Mouse (Mus musculus) megakaryocyte, embryonic 14.5 days (primary cell): ENCODE results near the gene Gm7029. TPM values are rescaled to one million over a fixed set of nuclear protein-coding genes. Genes with fewer than 3 reads are reported as not detected.

Source experiments
- H3K27me3 ChIP-seq: replicated peaks from 2 replicates; pipeline ENCODE3; 2012; ENCODE audit warnings: inconsistent platforms
- H3K36me3 ChIP-seq: replicated peaks from 2 replicates; pipeline ENCODE3; 2012; ENCODE audit warnings: low read length, inconsistent platforms, mixed read lengths
- H3K4me1 ChIP-seq: 2 replicates; pipeline ENCODE4 v1.6.1; 2012; ENCODE audit warnings: inconsistent platforms
- H3K4me3 ChIP-seq: replicated peaks from 2 replicates; pipeline ENCODE3; 2012; ENCODE audit warnings: moderate library complexity, mild to moderate bottlenecking, inconsistent platforms
- H3K9me3 ChIP-seq: 2 replicates; pipeline ENCODE4 v1.6.1; 2012; ENCODE audit warnings: inconsistent platforms
- FLI1 ChIP-seq: IDR thresholded peaks from 2 replicates; pipeline ENCODE4 v1.6.1; 2012; ENCODE audit warnings: low read length, inconsistent platforms, mixed read lengths
- GATA1 ChIP-seq: IDR thresholded peaks from 3 replicates; pipeline ENCODE4 v1.6.1; 2012; ENCODE audit warnings: mixed read lengths, low read length, inconsistent platforms, borderline replicate concordance
- polyA plus RNA-seq: library from polyadenylated mRNA; stranded (reverse); fragments of >175 nt; gene quantifications from 2 replicates; pipeline ENCODE4 v1.2.3, GENCODE M21; 2012; ENCODE audit warnings: low replicate concordance; ENCODE audit not compliant: insufficient read depth

Gene Gm7029
- polyA plus RNA-seq, 1 experiment, result not detected

- Histone ChIP-seq H3K4me3 (peak overlapping the region; percentile 78), H3K4me1 (peaks cover 83% of the 10 kb centered on the region), H3K36me3 (peaks cover 69% of the 10 kb centered on the region), H3K9me3 (0 out of 2 replicates have a peak, but pooled peaks cover 5% of the 10 kb centered on the region), H3K27me3 (no peaks in the 10 kb centered on the region)
- TF ChIP-seq GATA1 (no peak), FLI1 (no peak)
These were observed 41.3 kb downstream of the Gm7029 start for GRCm38 (mm10) chr17:33914969-33915391.

- peaks cover 77% of the 10 kb centered on the region for H3K4me1 ChIP-seq
- H3K9me3 ChIP-seq, result 0 out of 2 replicates have a peak, but pooled peaks cover 5% of the 10 kb centered on the region
- H3K36me3 ChIP-seq, result peaks cover 65% of the 10 kb centered on the region
- no peaks in the 10 kb centered on the region for H3K27me3 ChIP-seq
- peak within 1 kb of the TSS; percentile 93 for H3K4me3 ChIP-seq
- TF ChIP-seq FLI1, result no peak
- no peak for TF ChIP-seq GATA1
These were observed 42.1 kb downstream of the Gm7029 start, which contains the start of the genes Tapbp and Zbtb22 for GRCm38 (mm10) chr17:33915671-33916250. Gene Tapbp, plus strand, starts transcription at chr17:33915899. Gene Zbtb22, plus strand, starts transcription at chr17:33915904.

- H3K4me3 ChIP-seq, result peak overlapping the region; percentile 93
- no peaks in the 10 kb centered on the region for H3K27me3 ChIP-seq
- peaks cover 65% of the 10 kb centered on the region for H3K36me3 ChIP-seq
- H3K9me3 ChIP-seq, result 0 out of 2 replicates have a peak, but pooled peaks cover 5% of the 10 kb centered on the region
- TF ChIP-seq GATA1 (no peak), FLI1 (no peak)
- H3K4me1 ChIP-seq, result peaks cover 77% of the 10 kb centered on the region
These were observed 42.7 kb downstream of the Gm7029 start for GRCm38 (mm10) chr17:33916294-33916693.

DNA sequence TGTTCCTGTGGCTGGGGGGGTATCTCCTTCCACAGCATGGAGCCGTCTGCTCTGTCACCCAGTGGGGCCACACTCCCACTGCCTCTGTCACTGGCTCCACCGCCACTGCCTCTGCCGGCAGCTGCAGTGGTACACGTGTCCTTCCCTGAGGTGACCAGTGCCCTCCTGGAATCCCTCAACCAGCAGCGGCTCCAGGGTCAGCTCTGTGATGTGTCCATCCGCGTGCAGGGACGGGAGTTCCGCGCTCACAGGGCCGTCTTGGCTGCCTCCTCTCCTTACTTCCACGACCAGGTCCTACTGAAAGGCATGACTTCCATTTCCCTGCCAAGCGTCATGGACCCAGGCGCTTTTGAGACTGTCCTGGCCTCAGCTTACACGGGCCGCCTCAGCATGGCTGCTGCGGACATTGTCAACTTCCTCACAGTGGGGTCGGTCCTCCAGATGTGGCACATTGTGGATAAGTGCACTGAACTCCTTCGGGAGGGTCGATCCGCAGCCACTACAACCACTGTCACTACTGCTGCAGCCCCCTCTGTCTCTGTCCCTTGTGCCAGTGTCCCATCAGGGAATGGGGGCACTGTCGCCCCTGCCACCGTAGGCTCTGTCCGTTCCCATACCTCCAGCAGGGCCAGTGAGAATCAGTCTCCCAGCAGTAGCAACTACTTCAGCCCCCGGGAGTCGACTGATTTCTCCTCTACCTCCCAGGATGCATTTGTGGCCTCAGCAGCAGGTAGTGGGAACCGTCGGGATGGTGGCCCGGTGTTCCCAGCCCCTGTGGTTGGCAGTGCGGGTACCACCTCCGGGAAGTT lies 43.4 kb downstream of the Gm7029 start:
- TF ChIP-seq GATA1 (no peak), FLI1 (no peak)
- H3K27me3 ChIP-seq, result no peaks in the 10 kb centered on the region
- 0 out of 2 replicates have a peak, but pooled peaks cover 5% of the 10 kb centered on the region for H3K9me3 ChIP-seq
- peaks cover 65% of the 10 kb centered on the region for H3K36me3 ChIP-seq
- peaks cover 77% of the 10 kb centered on the region for H3K4me1 ChIP-seq
- peak overlapping the region; percentile 93 for H3K4me3 ChIP-seq

DNA sequence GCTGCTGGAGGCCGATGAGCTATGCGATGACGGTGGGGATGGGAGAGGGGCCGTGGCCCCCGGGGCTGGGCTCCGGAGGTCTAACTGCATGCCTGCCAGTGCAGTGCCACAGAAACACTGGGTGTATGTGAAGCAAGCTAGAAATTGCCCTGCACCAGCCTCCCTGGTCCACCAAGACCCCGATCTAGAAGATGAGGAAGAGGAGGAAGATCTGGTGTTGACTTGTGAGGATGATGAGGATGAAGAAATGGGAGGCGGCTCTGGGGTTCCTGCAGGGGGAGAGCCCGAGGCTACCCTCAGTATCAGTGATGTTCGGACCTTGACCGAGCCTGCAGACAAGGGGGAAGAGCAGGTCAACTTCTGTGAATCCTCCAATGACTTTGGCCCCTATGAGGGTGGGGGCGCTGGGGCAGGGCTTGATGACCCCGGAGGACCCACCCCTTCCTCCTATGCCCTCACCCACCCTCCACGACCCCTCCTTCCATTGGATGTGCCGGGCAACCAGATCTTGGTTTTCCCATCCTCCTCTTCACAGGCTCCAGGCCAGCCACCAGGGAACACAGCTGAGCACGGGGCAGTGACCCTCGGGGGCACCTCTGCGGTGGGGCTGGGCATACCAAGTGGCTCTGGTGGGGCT lies 44.1 kb downstream of the Gm7029 start:
- peaks cover 77% of the 10 kb centered on the region for H3K4me1 ChIP-seq
- 0 out of 2 replicates have a peak, but pooled peaks cover 5% of the 10 kb centered on the region for H3K9me3 ChIP-seq
- H3K4me3 ChIP-seq, result peak overlapping the region; percentile 93
- H3K27me3 ChIP-seq, result no peaks in the 10 kb centered on the region
- peaks cover 65% of the 10 kb centered on the region for H3K36me3 ChIP-seq
- TF ChIP-seq GATA1 (no peak), FLI1 (no peak)

- H3K9me3 ChIP-seq, result 0 out of 2 replicates have a peak, but pooled peaks cover 5% of the 10 kb centered on the region
- no peaks in the 10 kb centered on the region for H3K27me3 ChIP-seq
- H3K36me3 ChIP-seq, result peaks cover 64% of the 10 kb centered on the region
- H3K4me1 ChIP-seq, result peaks cover 72% of the 10 kb centered on the region
- peak overlapping the region; percentile 93 for H3K4me3 ChIP-seq
- TF ChIP-seq FLI1 (no peak), GATA1 (no peak)
These were observed 44.9 kb downstream of the Gm7029 start for GRCm38 (mm10) chr17:33918293-33919203.

DNA sequence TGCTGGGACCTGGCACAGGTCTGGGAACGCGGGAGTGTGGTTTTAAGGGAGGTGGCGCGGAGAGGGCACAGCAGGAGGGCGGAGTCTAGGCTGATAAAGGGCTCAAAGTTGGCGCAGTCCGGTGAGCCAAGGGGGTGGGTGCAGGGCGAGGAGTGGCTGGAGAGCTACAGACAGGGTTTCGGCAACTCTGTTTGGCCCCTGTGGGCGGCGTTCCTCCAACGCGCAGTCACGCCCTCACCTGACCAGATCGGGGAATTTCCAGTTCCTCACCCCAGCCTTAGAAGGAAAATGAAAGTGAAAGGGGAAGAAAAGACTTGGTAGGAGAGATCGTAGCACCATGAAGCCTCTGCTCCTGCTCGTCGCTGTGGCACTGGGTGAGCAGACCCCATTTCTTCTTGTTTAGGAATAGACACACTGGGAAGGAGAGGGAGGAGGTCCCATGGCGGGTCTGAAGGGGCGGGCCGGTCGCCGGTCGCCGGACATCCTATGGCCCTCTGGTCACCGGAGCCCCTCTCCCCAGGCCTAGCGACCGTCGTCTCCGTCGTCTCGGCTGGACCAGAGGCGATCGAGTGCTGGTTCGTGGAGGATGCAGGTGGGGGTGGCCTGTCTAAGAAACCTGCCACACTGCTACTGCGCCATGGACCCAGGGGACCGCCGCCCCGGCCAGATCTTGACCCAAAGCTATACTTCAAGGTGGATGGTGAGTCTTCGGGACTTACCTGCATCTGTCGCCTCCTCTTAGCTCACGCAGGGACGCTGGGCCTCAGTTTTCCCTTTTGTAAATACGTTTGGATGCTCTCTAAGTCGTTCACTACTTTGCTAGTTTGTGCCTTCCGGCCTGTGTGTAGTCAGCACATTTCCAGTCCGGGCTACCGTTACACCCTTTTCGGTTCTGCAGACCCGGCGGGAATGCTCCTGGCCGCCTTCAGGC lies 46.0 kb downstream of the Gm7029 start:
- Histone ChIP-seq H3K36me3 (peaks cover 63% of the 10 kb centered on the region), H3K4me3 (peak overlapping the region; percentile 93), H3K9me3 (0 out of 2 replicates have a peak, but pooled peaks cover 5% of the 10 kb centered on the region), H3K4me1 (peaks cover 69% of the 10 kb centered on the region), H3K27me3 (no peaks in the 10 kb centered on the region)
- TF ChIP-seq GATA1, result no peak
- TF ChIP-seq FLI1, result no peak
